Mouse (Mus musculus) brain, embryonic 14.5 days (tissue): ENCODE data around the gene AW822073.
"Not testable (repeated sequence)": the region's sequence is repeated elsewhere in the genome, so short reads cannot be mapped to it uniquely, and the experiment has no call there.

Experiments used
- CTCF ChIP-seq: fragments of 200-500 bp; IDR thresholded peaks from 2 replicates; pipeline ENCODE4 v1.5.1; 2012; ENCODE audit warnings: inconsistent platforms, mild to moderate bottlenecking, moderate library complexity, borderline replicate concordance; ENCODE audit not compliant: insufficient read depth, insufficient read length; ENCODE audit errors: extremely low read depth
- POLR2A ChIP-seq: fragments of 200-500 bp; IDR thresholded peaks from 2 replicates; pipeline ENCODE4 v1.6.1; 2012; ENCODE audit warnings: mild to moderate bottlenecking, inconsistent platforms, borderline replicate concordance; ENCODE audit not compliant: poor library complexity, insufficient read depth, insufficient read length, severe bottlenecking; ENCODE audit errors: extremely low read depth

GRCm38 (mm10) chr10:58230021-58230420 is 5.3 kb upstream of the AW822073 start:
- TF ChIP-seq POLR2A, CTCF: not testable (repeated sequence)
